Mouse (Mus musculus) right cerebral cortex, adult 2 months (tissue): ENCODE data around the gene Stpg1.

Experiments used
- DNase-seq, 2 experiments: peaks; one replicate each; pipeline ENCODE4 v3.0.0; 2021 to 2022; ENCODE audit warnings: low spot score in 2 of 2

Stpg1 gene

GRCm38 (mm10) chr4:135549323-135549722 lies 54.7 kb downstream of the Stpg1 start:
- DNase-seq, result no peak

- DNase-seq, result no peak
Observed at GRCm38 (mm10) chr4:135563794-135564193, 69.2 kb downstream of the Stpg1 start.

- no peak for DNase-seq
Observed at GRCm38 (mm10) chr4:135565400-135565799, 70.8 kb downstream of the Stpg1 start.

- peak; percentile 21 to 30 for DNase-seq
Observed at GRCm38 (mm10) chr4:135567042-135567441, 72.5 kb downstream of the Stpg1 start.

GRCm38 (mm10) chr4:135567484-135567883 lies 72.9 kb downstream of the Stpg1 start:
- no peak for DNase-seq

GRCm38 (mm10) chr4:135569201-135569600 lies 74.6 kb downstream of the Stpg1 start:
- DNase-seq, result no peak

- DNase-seq, result peak in 1 of 2 experiments; percentile 22
Observed at GRCm38 (mm10) chr4:135570152-135571036, 75.8 kb downstream of the Stpg1 start.

- no peak for DNase-seq
Observed at GRCm38 (mm10) chr4:135571037-135571550, 76.5 kb downstream of the Stpg1 start.

- DNase-seq, result no peak
Observed at GRCm38 (mm10) chr4:135572276-135572675, 77.7 kb downstream of the Stpg1 start.

GRCm38 (mm10) chr4:135573251-135573808 lies 78.7 kb downstream of the Stpg1 start, which contains the start of gene Grhl3:
Gene Grhl3, minus strand, starts transcription at chr4:135573630.
- DNase-seq, result peak; percentile 51 to 55

GRCm38 (mm10) chr4:135575365-135576140 lies 81.0 kb downstream of the Stpg1 start:
- no peak for DNase-seq

GRCm38 (mm10) chr4:135578490-135578889 lies 83.9 kb downstream of the Stpg1 start:
- no peak for DNase-seq

GRCm38 (mm10) chr4:135579695-135580094 lies 85.1 kb downstream of the Stpg1 start:
- no peak for DNase-seq

- no peak for DNase-seq
Observed at GRCm38 (mm10) chr4:135581222-135581910, 86.8 kb downstream of the Stpg1 start.

- DNase-seq, result no peak
Observed at GRCm38 (mm10) chr4:135584838-135585237, 90.2 kb downstream of the Stpg1 start.
